Mouse (Mus musculus) embryonic fibroblast, embryonic 13.5 days (primary cell): ENCODE measurements at regions not wholly inside any gene's neighbourhood (a gene's known extent, or its start where the extent isn't known, plus 50 kb on each side); places are given as distances from the start of the nearest gene placed in this dataset.

Experiments used
- H3K27ac ChIP-seq: 2 replicates; pipeline ENCODE4 v1.5.1; 2012; ENCODE audit warnings: low read length, control low read depth, inconsistent platforms; ENCODE audit not compliant: insufficient read depth
- H3K4me1 ChIP-seq: 2 replicates; pipeline ENCODE4 v1.6.1; 2011; ENCODE audit warnings: low read length; ENCODE audit not compliant: control insufficient read depth, insufficient read depth
- H3K4me3 ChIP-seq: 2 replicates; pipeline ENCODE4 v1.5.1; 2011; ENCODE audit warnings: mild to moderate bottlenecking, control low read depth, low read length; ENCODE audit not compliant: insufficient read depth
- CTCF ChIP-seq: IDR thresholded peaks from 2 replicates; pipeline ENCODE4 v1.5.1; 2011; ENCODE audit warnings: mild to moderate bottlenecking, control low read depth, low read length, moderate library complexity, borderline replicate concordance; ENCODE audit not compliant: insufficient read depth
- POLR2A ChIP-seq: IDR thresholded peaks from 2 replicates; pipeline ENCODE4 v1.6.1; 2011; ENCODE audit warnings: low read depth, mild to moderate bottlenecking, control low read depth, low read length, moderate library complexity

- Histone ChIP-seq H3K4me3 (no peak overlapping the region), H3K27ac (no peak overlapping the region), H3K4me1 (no peaks in the 10 kb centered on the region)
- TF ChIP-seq POLR2A: no peak
- no peak for TF ChIP-seq CTCF
Measured at GRCm38 (mm10) chr12:117455800-117456199, 60.5 kb upstream of the Rapgef5 start.

GRCm38 (mm10) chr12:117458132-117459070 lies 57.9 kb upstream of the Rapgef5 start:
- Histone ChIP-seq H3K4me1 (no peaks in the 10 kb centered on the region), H3K4me3 (no peak overlapping the region), H3K27ac (no peak overlapping the region)
- TF ChIP-seq POLR2A (no peak), CTCF (no peak)

- TF ChIP-seq CTCF (no peak), POLR2A (no peak)
- Histone ChIP-seq H3K4me3 (no peak overlapping the region), H3K4me1 (no peaks in the 10 kb centered on the region), H3K27ac (no peak overlapping the region)
Measured at GRCm38 (mm10) chr12:117459541-117459940, 56.7 kb upstream of the Rapgef5 start.

GRCm38 (mm10) chr12:117465206-117465605 lies 51.1 kb upstream of the Rapgef5 start:
- TF ChIP-seq POLR2A (no peak), CTCF (no peak)
- H3K4me3 ChIP-seq: no peak overlapping the region
- peaks cover 3% of the 10 kb centered on the region for H3K4me1 ChIP-seq
- H3K27ac ChIP-seq: no peak overlapping the region

- H3K4me1 ChIP-seq: peaks cover 3% of the 10 kb centered on the region
- no peak overlapping the region for H3K4me3 ChIP-seq
- no peak overlapping the region for H3K27ac ChIP-seq
- TF ChIP-seq POLR2A (no peak), CTCF (no peak)
Measured at GRCm38 (mm10) chr12:117465998-117466397, 50.3 kb upstream of the Rapgef5 start.
